Mouse (Mus musculus) retina, adult 2 months (tissue): ENCODE measurements at regions not wholly inside any gene's neighbourhood (a gene's known extent, or its start where the extent isn't known, plus 50 kb on each side); places are given as distances from the start of the nearest gene placed in this dataset.

Source experiments
- DNase-seq: peaks from one replicate; pipeline ENCODE4 v3.0.0-alpha.2; 2012; ENCODE audit warnings: low read depth, low spot score

- DNase-seq: no peak
These were observed 184.4 kb upstream of the Habp2 start for GRCm38 (mm10) chr19:56102454-56103080.

- DNase-seq: no peak
These were observed 181.9 kb upstream of the Habp2 start for GRCm38 (mm10) chr19:56105073-56105451.

- no peak for DNase-seq
These were observed 181.4 kb upstream of the Habp2 start for GRCm38 (mm10) chr19:56105452-56106091.

- DNase-seq: no peak
These were observed 178.1 kb upstream of the Habp2 start for GRCm38 (mm10) chr19:56108796-56109195.

- DNase-seq: no peak
These were observed 171.2 kb upstream of the Habp2 start for GRCm38 (mm10) chr19:56115552-56116284.

GRCm38 (mm10) chr19:56116285-56116680, 170.7 kb upstream of the Habp2 start:
- no peak for DNase-seq

- no peak for DNase-seq
These were observed 166.2 kb upstream of the Habp2 start for GRCm38 (mm10) chr19:56120723-56121122.

GRCm38 (mm10) chr19:56122186-56122585, 164.8 kb upstream of the Habp2 start:
- DNase-seq: no peak

GRCm38 (mm10) chr19:56131556-56131955, 155.4 kb upstream of the Habp2 start:
- DNase-seq: no peak

GRCm38 (mm10) chr19:56132911-56133562, 153.9 kb upstream of the Habp2 start:
- DNase-seq: no peak

- no peak for DNase-seq
These were observed 153.4 kb upstream of the Habp2 start for GRCm38 (mm10) chr19:56133565-56133964.

GRCm38 (mm10) chr19:56134081-56134818, 152.7 kb upstream of the Habp2 start:
- DNase-seq: peak; percentile 20

GRCm38 (mm10) chr19:56135306-56135928, 151.5 kb upstream of the Habp2 start:
- DNase-seq: no peak

- no peak for DNase-seq
These were observed 146.4 kb upstream of the Habp2 start for GRCm38 (mm10) chr19:56140540-56140939.

- DNase-seq: no peak
These were observed 142.7 kb upstream of the Habp2 start for GRCm38 (mm10) chr19:56144221-56144620.

GRCm38 (mm10) chr19:56157120-56157519, 129.8 kb upstream of the Habp2 start:
- no peak for DNase-seq

- no peak for DNase-seq
These were observed 124.8 kb upstream of the Habp2 start for GRCm38 (mm10) chr19:56162156-56162555.

- DNase-seq: no peak
These were observed 117.6 kb upstream of the Habp2 start for GRCm38 (mm10) chr19:56169133-56169997.

GRCm38 (mm10) chr19:56169998-56170274, 117.0 kb upstream of the Habp2 start:
- DNase-seq: no peak

- DNase-seq: no peak
These were observed 114.5 kb upstream of the Habp2 start for GRCm38 (mm10) chr19:56172454-56172853.
